Mouse (Mus musculus) left cerebral cortex, adult 18-20 months (tissue): ENCODE measurements around the gene Zbtb42. TPM values are rescaled to one million over a fixed set of nuclear protein-coding genes. Genes with fewer than 3 reads are reported as not detected.

Source experiments
- DNase-seq, 2 experiments: peaks; one replicate each; pipeline ENCODE4 v3.0.0; 2021 to 2022; ENCODE audit warnings: low spot score in 2 of 2, mixed read lengths in 1 of 2
- long read RNA-seq, 2 experiments: library from polyadenylated mRNA; stranded (forward); transcript quantifications; one replicate each; pipeline ENCODE4 v2.0.0; 2021
- total RNA-seq, 2 experiments: library from RNA; stranded (reverse); gene quantifications; 2 replicates each; pipeline ENCODE4 v1.2.3; 2021

Gene Zbtb42
- total RNA-seq: 1 to 10 TPM; 1.1 to 1.5 TPM
- long read RNA-seq, experiment 1, partial matches to known transcripts: 0 of 2 reads
- long read RNA-seq, experiment 1, other reads (novel, unspliced or antisense): 0 of 2 reads
- long read RNA-seq, experiment 2, partial matches to known transcripts: 1 of 1 reads
- long read RNA-seq, experiment 2, other reads (novel, unspliced or antisense): 0 of 1 reads

GRCm38 (mm10) chr12:112678555-112679026 lies at the start of gene Zbtb42:
TSS of gene Zbtb42 (plus strand) at chr12:112678828.
- DNase-seq: no peak

- peak; percentile 41 to 44 for DNase-seq
Measured at GRCm38 (mm10) chr12:112628928-112629721, 49.5 kb upstream of the Zbtb42 start.

GRCm38 (mm10) chr12:112630029-112630428 lies 48.6 kb upstream of the Zbtb42 start:
- no peak for DNase-seq

- no peak for DNase-seq
Measured at GRCm38 (mm10) chr12:112630796-112631195, 47.8 kb upstream of the Zbtb42 start.

GRCm38 (mm10) chr12:112631472-112631871 lies 47.2 kb upstream of the Zbtb42 start:
- DNase-seq: no peak

GRCm38 (mm10) chr12:112632084-112632777 lies 46.4 kb upstream of the Zbtb42 start:
- no peak for DNase-seq

GRCm38 (mm10) chr12:112632907-112633306 lies 45.7 kb upstream of the Zbtb42 start:
- DNase-seq: no peak

GRCm38 (mm10) chr12:112633686-112634085 lies 44.9 kb upstream of the Zbtb42 start:
- DNase-seq: no peak

- DNase-seq: no peak
Measured at GRCm38 (mm10) chr12:112639526-112639925, 39.1 kb upstream of the Zbtb42 start.

GRCm38 (mm10) chr12:112643126-112643525 lies 35.5 kb upstream of the Zbtb42 start:
- DNase-seq: no peak

GRCm38 (mm10) chr12:112644180-112644854 lies 34.3 kb upstream of the Zbtb42 start, which contains the start of gene Siva1:
TSS of gene Siva1 (plus strand) at chr12:112644679.
- peak; percentile 98 to 99 for DNase-seq

- DNase-seq: peak; percentile 46 to 55
Measured at GRCm38 (mm10) chr12:112644855-112645506, 33.6 kb upstream of the Zbtb42 start.

GRCm38 (mm10) chr12:112646139-112646538 lies 32.5 kb upstream of the Zbtb42 start:
- no peak for DNase-seq

- no peak for DNase-seq
Measured at GRCm38 (mm10) chr12:112648081-112648480, 30.5 kb upstream of the Zbtb42 start.

- DNase-seq: no peak
Measured at GRCm38 (mm10) chr12:112651778-112652439, 26.7 kb upstream of the Zbtb42 start.

GRCm38 (mm10) chr12:112653157-112653824 lies 25.3 kb upstream of the Zbtb42 start:
- DNase-seq: peak; percentile 84 to 91

GRCm38 (mm10) chr12:112654076-112654475 lies 24.6 kb upstream of the Zbtb42 start:
- no peak for DNase-seq

- DNase-seq: peak; percentile 45 to 62
Measured at GRCm38 (mm10) chr12:112658619-112659018, 20.0 kb upstream of the Zbtb42 start.

- peak; percentile 64 to 75 for DNase-seq
Measured at GRCm38 (mm10) chr12:112659109-112659508, 19.5 kb upstream of the Zbtb42 start.
